Mouse (Mus musculus): ENCODE data around the gene Mettl7b. TPM values are rescaled to one million over a fixed set of nuclear protein-coding genes. Genes with fewer than 3 reads are reported as not detected.

The Mettl7b gene
- total and polyA plus RNA-seq, 2 experiments from 2014 or later, result not detected

DNA sequence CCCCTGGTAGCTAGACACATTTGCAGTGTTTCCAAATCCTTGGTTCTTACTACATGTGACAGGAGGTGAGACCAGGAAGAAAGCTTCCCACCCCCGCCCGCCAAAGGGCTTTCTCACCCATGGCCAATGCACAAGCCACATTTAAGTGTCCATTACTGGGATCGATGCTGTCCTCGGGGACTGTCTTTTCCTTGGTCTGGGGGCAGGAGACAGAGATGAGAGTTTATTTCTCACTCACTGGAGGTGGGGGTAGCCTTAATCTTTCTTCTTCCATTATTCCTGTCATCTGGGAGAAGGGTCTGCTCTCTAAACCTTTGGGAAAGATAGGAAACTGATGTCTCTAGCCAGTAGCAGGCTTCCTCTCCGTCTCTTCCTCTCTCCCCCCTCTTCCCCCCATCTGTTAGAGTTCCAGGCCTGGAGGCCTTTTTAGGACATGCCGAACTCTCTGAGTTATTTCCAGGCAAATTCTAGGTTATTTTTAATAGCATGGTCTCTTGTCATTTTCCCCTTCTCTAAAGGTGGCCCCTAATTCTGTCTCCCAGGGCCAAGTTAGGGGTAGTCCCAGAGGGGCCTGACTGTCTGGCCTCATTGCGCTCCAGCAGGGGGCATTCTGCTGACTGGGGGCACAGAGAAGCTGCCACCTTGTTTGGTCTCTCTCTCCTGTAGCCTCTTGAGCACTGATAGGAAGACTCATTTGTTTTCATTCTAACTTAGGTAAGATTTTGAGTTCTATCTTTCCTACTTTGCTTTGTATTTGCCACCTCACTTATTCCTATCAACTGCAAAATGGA lies 25.6 kb downstream of the Mettl7b start:
- WGBS, result 56% methylated on average over 7 of the region's 7 CpGs
- Histone ChIP-seq H3K4me1 (ENCODE audit: control insufficient read depth, insufficient read depth) (peaks cover 23% of the 10 kb centered on the region; the same call in 1 of the 2 replicates), H3K27ac (ENCODE audit: low read depth) (no peak overlapping the region; the same call in 1 of the 2 replicates), H3K4me2 (ENCODE audit: low read depth, low read length) (peak overlapping the region; percentile 81), H3K36me3 (replicated peaks; ENCODE audit: control insufficient read depth, insufficient read depth, low read length) (no peaks in the 10 kb centered on the region), H3K9me3 (replicated peaks; ENCODE audit: control insufficient read depth, low read length) (no peaks in the 10 kb centered on the region), H3K4me3 (ENCODE audit: low read depth, low read length) (peak overlapping the region; percentile 55), H3K9ac (replicated peaks; ENCODE audit: low read depth, low read length) (no peak overlapping the region), H3K27me3 (ENCODE audit: control insufficient read depth, insufficient read depth, low read length) (peaks cover 14% of the 10 kb centered on the region; the same call in 1 of the 2 replicates)
- ATAC-seq (ENCODE audit: insufficient read depth, low read depth), result no peak
- no peak for DNase-seq (ENCODE audit: low spot score)
- TF ChIP-seq EP300 (IDR thresholded peaks at IDR 0.05; ENCODE audit: low read depth), result no peak
- 0 out of 2 replicates have a peak, but pooled peaks have one; percentile 7 for TF ChIP-seq CTCF (IDR thresholded peaks at IDR 0.05; ENCODE audit: low read depth)

DNA sequence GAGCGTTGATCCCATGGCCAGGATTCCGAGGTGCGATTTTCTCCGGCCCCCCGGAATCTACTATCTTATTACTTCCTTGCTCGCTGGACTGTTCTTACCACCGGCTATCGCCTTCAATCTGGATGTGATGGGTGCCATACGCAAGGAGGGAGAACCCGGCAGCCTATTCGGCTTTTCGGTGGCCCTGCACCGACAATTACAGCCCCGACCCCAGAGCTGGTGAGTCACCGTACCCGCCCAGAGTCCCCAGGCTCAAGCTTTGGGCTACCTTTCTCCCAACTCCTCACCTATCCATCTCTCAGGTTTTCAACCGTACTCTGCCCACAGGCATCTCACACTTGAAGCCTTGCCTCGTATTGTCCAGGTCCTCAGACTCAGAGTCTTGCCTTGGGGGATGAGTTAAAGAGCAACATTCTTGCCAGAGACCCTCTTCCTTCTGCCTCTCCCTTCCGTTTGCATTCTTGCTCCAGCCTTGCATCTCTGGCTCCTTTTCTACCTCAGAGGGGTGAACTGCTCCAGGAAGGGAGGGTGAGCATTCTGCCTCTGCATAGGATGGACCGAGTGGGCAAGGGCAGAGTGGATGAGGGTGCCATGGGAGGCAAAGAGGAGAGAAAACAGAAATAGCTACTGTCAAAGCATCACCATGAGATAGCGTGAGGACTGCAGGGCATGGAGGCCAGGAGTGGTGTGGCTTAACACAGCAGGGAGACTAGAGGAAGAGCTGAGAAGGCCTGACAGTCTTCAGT lies 26.6 kb downstream of the Mettl7b start:
- peaks cover 32% of the 10 kb centered on the region; the same call in 1 of the 2 replicates for H3K4me1 ChIP-seq (ENCODE audit: control insufficient read depth, insufficient read depth)
- peaks cover 14% of the 10 kb centered on the region; the same call in 1 of the 2 replicates for H3K27me3 ChIP-seq (ENCODE audit: control insufficient read depth, insufficient read depth, low read length)
- DNase-seq (ENCODE audit: low spot score) (no peak), ATAC-seq (ENCODE audit: insufficient read depth, low read depth) (no peak)
- H3K4me2 ChIP-seq (ENCODE audit: low read depth, low read length), result peak overlapping the region; percentile 81
- H3K27ac ChIP-seq (ENCODE audit: low read depth), result no peak overlapping the region
- TF ChIP-seq EP300 (IDR thresholded peaks at IDR 0.05; ENCODE audit: low read depth), result no peak
- TF ChIP-seq CTCF (IDR thresholded peaks at IDR 0.05; ENCODE audit: low read depth), result no peak
- peak overlapping the region; percentile 60 for H3K9ac ChIP-seq (replicated peaks; ENCODE audit: low read depth, low read length)
- H3K36me3 ChIP-seq (replicated peaks; ENCODE audit: control insufficient read depth, insufficient read depth, low read length), result no peaks in the 10 kb centered on the region
- H3K9me3 ChIP-seq (replicated peaks; ENCODE audit: control insufficient read depth, low read length), result no peaks in the 10 kb centered on the region
- 7% methylated on average over 21 of the region's 21 CpGs for WGBS
- peak overlapping the region; percentile 55 for H3K4me3 ChIP-seq (ENCODE audit: low read depth, low read length)

DNA sequence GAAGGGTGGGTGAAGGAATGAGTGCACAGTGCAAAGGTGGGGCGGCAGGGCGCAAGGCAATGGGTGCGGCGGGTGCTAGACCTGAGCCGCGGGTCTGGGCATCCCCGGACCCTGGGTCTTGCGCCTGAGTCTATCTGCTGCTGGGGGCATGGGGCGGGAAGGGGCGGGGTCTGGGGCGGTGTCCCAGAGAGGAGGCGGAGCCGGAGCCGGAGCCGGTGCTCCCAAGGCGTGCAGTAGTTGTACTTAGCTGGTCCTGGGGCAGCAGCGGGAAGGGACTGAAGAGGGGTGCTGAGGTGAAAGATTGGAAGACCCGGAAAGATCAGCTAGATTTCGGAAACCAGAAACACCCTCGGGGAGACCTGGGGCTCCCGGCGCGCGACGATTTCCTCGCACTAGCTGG lies 27.2 kb downstream of the Mettl7b start, which contains the start of gene Itga7:
Gene Itga7, plus strand, starts transcription at position 245 of the 400 bp plus-strand sequence.
- H3K36me3 ChIP-seq (replicated peaks; ENCODE audit: control insufficient read depth, insufficient read depth, low read length), result no peaks in the 10 kb centered on the region
- under 1% methylated on average over 26 of the region's 26 CpGs for WGBS
- H3K4me3 ChIP-seq (ENCODE audit: low read depth, low read length), result peak within 1 kb of the TSS; percentile 55
- H3K4me2 ChIP-seq (ENCODE audit: low read depth, low read length), result peak within 1 kb of the TSS; percentile 81
- H3K27me3 ChIP-seq (ENCODE audit: control insufficient read depth, insufficient read depth, low read length), result peaks cover 14% of the 10 kb centered on the region; the same call in 1 of the 2 replicates
- H3K9ac ChIP-seq (replicated peaks; ENCODE audit: low read depth, low read length), result peak within 1 kb of the TSS; percentile 60
- no peak for TF ChIP-seq EP300 (IDR thresholded peaks at IDR 0.05; ENCODE audit: low read depth)
- no peak for TF ChIP-seq CTCF (IDR thresholded peaks at IDR 0.05; ENCODE audit: low read depth)
- H3K9me3 ChIP-seq (replicated peaks; ENCODE audit: control insufficient read depth, low read length), result no peaks in the 10 kb centered on the region
- ATAC-seq (ENCODE audit: insufficient read depth, low read depth) (peak; percentile 55), DNase-seq (ENCODE audit: low spot score) (no peak)
- H3K27ac ChIP-seq (ENCODE audit: low read depth), result no peak within 1 kb of the TSS
- peaks cover 37% of the 10 kb centered on the region; the same call in 1 of the 2 replicates for H3K4me1 ChIP-seq (ENCODE audit: control insufficient read depth, insufficient read depth)

DNA sequence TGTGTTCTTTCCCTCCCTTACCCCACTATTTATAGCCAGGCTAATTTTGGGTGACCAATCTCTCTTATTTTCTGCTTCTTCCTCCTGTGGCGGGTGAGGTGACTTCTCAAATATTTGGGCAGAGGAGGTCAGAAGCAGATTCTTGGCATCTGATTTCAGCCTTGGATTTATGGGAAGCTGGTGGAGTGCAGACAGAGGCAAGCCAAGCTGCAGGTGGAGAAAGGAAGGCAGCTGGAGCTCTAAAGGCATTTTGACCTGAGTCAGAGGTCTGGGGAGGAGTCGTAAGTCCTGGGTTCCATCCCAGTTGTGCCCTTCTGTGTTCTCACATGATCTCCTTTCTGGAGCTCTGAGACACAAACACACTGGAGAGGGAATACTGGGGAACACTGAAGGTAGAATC lies 29.3 kb downstream of the Mettl7b start:
- TF ChIP-seq EP300 (IDR thresholded peaks at IDR 0.05; ENCODE audit: low read depth) (no peak), CTCF (IDR thresholded peaks at IDR 0.05; ENCODE audit: low read depth) (no peak)

DNA sequence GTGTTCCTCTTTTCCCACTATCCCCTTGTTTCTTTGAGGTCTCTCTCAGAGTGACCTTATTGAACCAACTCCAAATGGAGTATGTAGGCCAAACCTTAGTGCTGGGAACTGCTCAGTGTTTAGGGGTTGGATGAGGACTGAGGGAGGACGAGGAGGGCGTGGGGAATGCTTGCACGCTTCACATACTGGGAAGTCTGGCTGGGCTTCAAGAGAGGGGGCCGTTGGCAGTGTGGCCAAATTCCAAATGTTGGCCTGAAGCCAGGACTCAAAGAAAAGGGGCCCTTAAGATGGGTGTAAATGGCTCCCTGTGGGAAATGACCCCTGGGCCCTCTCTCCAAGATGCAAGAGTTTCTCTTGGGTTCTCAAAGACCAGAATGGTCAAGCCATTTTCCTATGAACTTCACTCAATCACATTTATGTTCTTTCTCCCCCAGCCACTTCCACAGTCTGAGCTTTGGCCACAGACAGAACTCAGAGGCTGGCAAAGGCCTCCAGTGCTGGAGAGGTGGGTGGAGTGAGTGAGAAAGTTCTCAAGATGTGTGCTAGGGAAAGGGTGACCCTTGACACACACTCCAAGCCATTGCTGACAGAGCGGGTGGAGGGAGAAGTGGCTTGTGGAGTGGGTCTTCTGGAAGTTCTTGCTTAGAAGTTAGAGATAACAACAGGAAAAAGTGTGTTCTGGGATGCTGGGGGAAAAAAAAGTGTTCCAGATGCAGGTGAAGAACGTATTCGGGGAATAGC lies 31.0 kb downstream of the Mettl7b start:
- no peak for TF ChIP-seq EP300 (IDR thresholded peaks at IDR 0.05; ENCODE audit: low read depth)
- no peak for TF ChIP-seq CTCF (IDR thresholded peaks at IDR 0.05; ENCODE audit: low read depth)
- peaks cover 29% of the 10 kb centered on the region; the same call in 1 of the 2 replicates for H3K4me1 ChIP-seq (ENCODE audit: control insufficient read depth, insufficient read depth)
- H3K27ac ChIP-seq (ENCODE audit: low read depth), result peak overlapping the region; percentile 44; the same call in 1 of the 2 replicates
- H3K9ac ChIP-seq (replicated peaks; ENCODE audit: low read depth, low read length), result no peak overlapping the region
- WGBS, result 47% methylated on average over 7 of the region's 7 CpGs
- ATAC-seq (ENCODE audit: insufficient read depth, low read depth), result no peak
- no peaks in the 10 kb centered on the region for H3K36me3 ChIP-seq (replicated peaks; ENCODE audit: control insufficient read depth, insufficient read depth, low read length)
- no peaks in the 10 kb centered on the region for H3K9me3 ChIP-seq (replicated peaks; ENCODE audit: control insufficient read depth, low read length)
- DNase-seq (ENCODE audit: low spot score), result no peak
- peaks cover 8% of the 10 kb centered on the region; the same call in 1 of the 2 replicates for H3K27me3 ChIP-seq (ENCODE audit: control insufficient read depth, insufficient read depth, low read length)
- H3K4me3 ChIP-seq (ENCODE audit: low read depth, low read length), result no peak overlapping the region
- H3K4me2 ChIP-seq (ENCODE audit: low read depth, low read length), result no peak overlapping the region

More for the DNA sequence above, 29.3 kb downstream of the Mettl7b start:
- no peak for DNase-seq (ENCODE audit: low spot score)
- Histone ChIP-seq H3K4me1 (ENCODE audit: control insufficient read depth, insufficient read depth) (peaks cover 30% of the 10 kb centered on the region; the same call in 1 of the 2 replicates), H3K9ac (replicated peaks; ENCODE audit: low read depth, low read length) (no peak overlapping the region), H3K27ac (ENCODE audit: low read depth) (peak overlapping the region; percentile 72), H3K9me3 (replicated peaks; ENCODE audit: control insufficient read depth, low read length) (no peaks in the 10 kb centered on the region), H3K27me3 (ENCODE audit: control insufficient read depth, insufficient read depth, low read length) (peaks cover 14% of the 10 kb centered on the region; the same call in 1 of the 2 replicates), H3K4me3 (ENCODE audit: low read depth, low read length) (no peak overlapping the region), H3K4me2 (ENCODE audit: low read depth, low read length) (peak overlapping the region; percentile 4; the same call in 1 of the 2 replicates), H3K36me3 (replicated peaks; ENCODE audit: control insufficient read depth, insufficient read depth, low read length) (no peaks in the 10 kb centered on the region)
- 17% methylated on average over 2 of the region's 2 CpGs for WGBS
- ATAC-seq (ENCODE audit: insufficient read depth, low read depth), result peak; percentile 37; the same call in 1 of the 2 replicates
